Mouse (Mus musculus) neural tube, embryonic 15.5 days (tissue): ENCODE measurements around the gene Ddx41. TPM values are rescaled to one million over a fixed set of nuclear protein-coding genes. Genes with fewer than 3 reads are reported as not detected.
A peak's percentile ranks its signal among the peaks of the same experiment; 100 is the strongest.
"Not testable (repeated sequence)": the region's sequence is repeated elsewhere in the genome, so short reads cannot be mapped to it uniquely, and the experiment has no call there.

ENCODE experiments used
- ATAC-seq: fragments of 200-750 bp; cut with Nextera tagmentation; 2 replicates; pipeline ENCODE4 v1.8.0; 2017; ENCODE audit warnings: mild to moderate bottlenecking, moderate TSS enrichment, moderate library complexity; ENCODE audit not compliant: low FRiP score
- H3K27ac ChIP-seq: fragments of 300-500 bp; sonication (generic); replicated peaks from 2 replicates; pipeline ENCODE4 v1.5.1; 2015; ENCODE audit warnings: mild to moderate bottlenecking, inconsistent platforms
- H3K27me3 ChIP-seq: fragments of 300-500 bp; sonication (generic); replicated peaks from 2 replicates; pipeline ENCODE4 v1.6.1; 2015; ENCODE audit warnings: inconsistent platforms
- H3K36me3 ChIP-seq: fragments of 300-500 bp; sonication (generic); 2 replicates; pipeline ENCODE4 v1.6.1; 2015; ENCODE audit warnings: inconsistent platforms
- H3K4me1 ChIP-seq: fragments of 300-500 bp; sonication (generic); 2 replicates; pipeline ENCODE4 v1.6.1; 2015; ENCODE audit warnings: inconsistent platforms
- H3K4me2 ChIP-seq: fragments of 300-500 bp; sonication (generic); 2 replicates; pipeline ENCODE4 v1.6.1; 2015; ENCODE audit warnings: inconsistent platforms, mild to moderate bottlenecking, moderate library complexity
- H3K4me3 ChIP-seq: fragments of 300-500 bp; sonication (generic); replicated peaks from 2 replicates; pipeline ENCODE4 v1.5.1; 2015; ENCODE audit warnings: mild to moderate bottlenecking, inconsistent platforms
- H3K9ac ChIP-seq: fragments of 300-500 bp; sonication (generic); replicated peaks from 2 replicates; pipeline ENCODE4 v1.6.1; 2015; ENCODE audit warnings: mild to moderate bottlenecking, inconsistent platforms
- H3K9me3 ChIP-seq: fragments of 300-500 bp; sonication (generic); replicated peaks from 2 replicates; pipeline ENCODE4 v1.6.1; 2016; ENCODE audit warnings: inconsistent platforms
- WGBS: fragments of 180-500 bp; shearing (Covaris S2); methylation state at CpG from one replicate; pipeline ENCODE4 v1.1.7; 2015; ENCODE audit warnings: mixed read lengths; 5-methylcytosine and 5-hydroxymethylcytosine counted together
- polyA plus RNA-seq: library from polyadenylated mRNA; unstranded; fragments of >200 nt; fragmentation: Nextera tagmentation; extraction: Ambion mirVana; gene quantifications from 2 replicates; pipeline ENCODE4 v1.2.1, GENCODE M21; 2015

Ddx41 gene
- 48.8 and 53.1 TPM in 2 replicates for polyA plus RNA-seq

GRCm38 (mm10) chr13:55536194-55537175 is at the start of gene Ddx41:
Gene Ddx41 (minus strand): TSS chr13:55536658.
- peak; percentile 97 for ATAC-seq
- peaks cover 69% of the 10 kb centered on the region for H3K36me3 ChIP-seq
- under 1% methylated on average over 70 of the region's 70 CpGs for WGBS

DNA sequence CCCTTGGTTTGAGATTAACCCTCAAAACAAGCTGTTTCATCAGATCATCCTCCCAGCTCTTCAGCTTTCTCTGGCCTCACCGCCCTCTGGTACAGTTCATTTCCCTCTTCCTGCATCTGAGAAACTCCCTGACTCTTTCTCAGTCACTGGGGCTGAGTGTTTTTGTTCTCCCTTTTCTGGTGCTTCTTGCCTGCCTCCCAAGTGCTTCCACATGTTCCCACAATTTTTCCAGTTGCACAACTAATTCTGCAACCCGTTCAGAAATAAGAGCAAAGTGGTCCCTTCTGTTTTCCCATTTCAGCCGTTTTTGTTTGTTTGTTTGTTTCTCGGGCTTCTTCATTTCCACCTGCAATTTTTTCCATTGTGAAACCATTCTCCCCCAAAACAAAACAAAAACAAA is 41.6 kb upstream of the Ddx41 start:
- Histone ChIP-seq H3K4me1 (no peaks in the 10 kb centered on the region), H3K4me2 (no peak overlapping the region), H3K27ac (no peak overlapping the region), H3K9me3 (no peaks in the 10 kb centered on the region), H3K36me3 (no peaks in the 10 kb centered on the region), H3K4me3 (no peak overlapping the region), H3K27me3 (no peaks in the 10 kb centered on the region), H3K9ac (no peak overlapping the region)
- ATAC-seq = no peak
- 86% methylated on average over 4 of the region's 4 CpGs for WGBS

More at GRCm38 (mm10) chr13:55536194-55537175, at the start of gene Ddx41:
- Histone ChIP-seq H3K4me2 (peak within 1 kb of the TSS; percentile 96), H3K27ac (peak within 1 kb of the TSS; percentile 88), H3K9ac (peak within 1 kb of the TSS; percentile 82), H3K9me3 (no peaks in the 10 kb centered on the region), H3K4me1 (peaks cover 23% of the 10 kb centered on the region), H3K4me3 (peak within 1 kb of the TSS; percentile 76), H3K27me3 (no peaks in the 10 kb centered on the region)

- H3K9ac ChIP-seq, H3K36me3 ChIP-seq, H3K27ac ChIP-seq, H3K4me3 ChIP-seq, H3K9me3 ChIP-seq, H3K4me2 ChIP-seq, H3K27me3 ChIP-seq, H3K4me1 ChIP-seq, ATAC-seq: not testable (repeated sequence)
- 92% methylated on average over 7 of the region's 7 CpGs for WGBS
Measured at GRCm38 (mm10) chr13:55576872-55577271, 40.4 kb upstream of the Ddx41 start.

- Histone ChIP-seq H3K27me3 (no peaks in the 10 kb centered on the region), H3K4me2 (no peak overlapping the region), H3K9me3 (no peaks in the 10 kb centered on the region), H3K4me3 (no peak overlapping the region), H3K36me3 (no peaks in the 10 kb centered on the region), H3K27ac (no peak overlapping the region), H3K9ac (no peak overlapping the region), H3K4me1 (peaks cover 9% of the 10 kb centered on the region)
- 65% methylated on average over 5 of the region's 5 CpGs for WGBS
- ATAC-seq = no peak
Measured at GRCm38 (mm10) chr13:55575932-55576331, 39.5 kb upstream of the Ddx41 start.

DNA sequence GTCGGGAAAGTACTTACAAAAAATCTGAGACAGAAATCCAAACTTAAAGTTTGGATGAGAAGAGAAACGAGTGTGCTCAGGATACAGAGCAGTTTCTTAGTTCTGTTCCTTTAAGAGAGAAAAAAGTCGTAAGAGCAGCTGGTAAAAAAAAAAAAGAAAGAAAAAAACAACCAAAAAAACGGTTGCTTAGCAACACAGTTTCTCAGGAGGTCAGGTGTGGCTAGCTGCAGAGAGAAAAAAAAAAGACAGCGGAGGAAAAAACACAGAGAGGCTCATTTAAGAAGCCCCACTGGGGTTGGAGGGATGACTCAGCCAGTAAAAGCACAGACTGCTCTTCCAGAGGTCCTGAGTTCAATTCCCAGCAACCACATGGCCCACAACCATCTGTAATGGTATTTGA is 37.9 kb upstream of the Ddx41 start:
- Histone ChIP-seq H3K9me3 (no peaks in the 10 kb centered on the region), H3K36me3 (no peaks in the 10 kb centered on the region), H3K4me1 (peaks cover 16% of the 10 kb centered on the region), H3K4me2 (no peak overlapping the region), H3K27ac (no peak overlapping the region), H3K27me3 (no peaks in the 10 kb centered on the region), H3K9ac (no peak overlapping the region), H3K4me3 (no peak overlapping the region)
- 64% methylated on average over 5 of the region's 5 CpGs for WGBS
- ATAC-seq = no peak

DNA sequence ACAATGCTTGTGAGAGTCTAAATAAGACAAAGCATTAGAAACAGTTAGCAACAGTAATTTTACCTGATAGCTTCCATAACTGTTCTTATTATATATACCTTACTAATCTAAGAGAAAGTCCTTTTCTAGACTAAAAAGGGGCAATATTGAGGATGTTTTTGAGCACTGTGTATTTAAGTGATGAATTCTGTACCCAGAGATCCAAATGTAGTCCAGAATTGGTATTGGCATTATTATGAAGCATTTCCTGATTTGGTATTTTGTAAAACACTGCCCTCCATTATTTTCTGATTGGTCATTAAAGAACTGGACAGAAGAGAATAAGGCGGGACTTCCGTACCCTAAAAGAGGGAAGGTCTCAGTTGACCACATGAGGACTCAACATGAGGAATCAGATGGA is 37.0 kb upstream of the Ddx41 start, which contains the start of gene Tmed9:
Tmed9 (plus strand) TSS at position 301 of the 400 bp plus-strand sequence.
- Histone ChIP-seq H3K4me1 (peaks cover 23% of the 10 kb centered on the region), H3K9me3 (no peaks in the 10 kb centered on the region), H3K9ac (no peak within 1 kb of the TSS), H3K4me3 (no peak within 1 kb of the TSS), H3K27me3 (no peaks in the 10 kb centered on the region), H3K4me2 (no peak within 1 kb of the TSS), H3K36me3 (no peaks in the 10 kb centered on the region), H3K27ac (no peak within 1 kb of the TSS)
- no peak for ATAC-seq
- WGBS = 98% methylated on average over 2 of the region's 2 CpGs

GRCm38 (mm10) chr13:55571977-55572376 is 35.5 kb upstream of the Ddx41 start:
- 0 out of 2 replicates have a peak overlapping the region, but pooled peaks have one; percentile 3 for H3K4me3 ChIP-seq
- ATAC-seq = no peak

GRCm38 (mm10) chr13:55571027-55571751 is 34.7 kb upstream of the Ddx41 start, which contains the start of gene Fam193b:
Gene Fam193b (minus strand): TSS chr13:55571120.
- ATAC-seq = peak; percentile 92
- H3K4me3 ChIP-seq = peak within 1 kb of the TSS; percentile 95
- peaks cover 40% of the 10 kb centered on the region for H3K4me1 ChIP-seq
- H3K9ac ChIP-seq = peak within 1 kb of the TSS; percentile 94
- H3K4me2 ChIP-seq = peak within 1 kb of the TSS; percentile 96
- H3K27me3 ChIP-seq = no peaks in the 10 kb centered on the region
- peak within 1 kb of the TSS; percentile 93 for H3K27ac ChIP-seq
- 0 out of 2 replicates have a peak, but pooled peaks cover 3% of the 10 kb centered on the region for H3K36me3 ChIP-seq
- WGBS = 2% methylated on average over 26 of the region's 47 CpGs
- H3K9me3 ChIP-seq = no peaks in the 10 kb centered on the region

More at GRCm38 (mm10) chr13:55571977-55572376, 35.5 kb upstream of the Ddx41 start:
- Histone ChIP-seq H3K4me2 (peak overlapping the region; percentile 96), H3K36me3 (no peaks in the 10 kb centered on the region), H3K4me1 (peaks cover 37% of the 10 kb centered on the region), H3K9ac (no peak overlapping the region), H3K9me3 (no peaks in the 10 kb centered on the region), H3K27ac (no peak overlapping the region), H3K27me3 (no peaks in the 10 kb centered on the region)
- 83% methylated on average over 2 of the region's 2 CpGs for WGBS

DNA sequence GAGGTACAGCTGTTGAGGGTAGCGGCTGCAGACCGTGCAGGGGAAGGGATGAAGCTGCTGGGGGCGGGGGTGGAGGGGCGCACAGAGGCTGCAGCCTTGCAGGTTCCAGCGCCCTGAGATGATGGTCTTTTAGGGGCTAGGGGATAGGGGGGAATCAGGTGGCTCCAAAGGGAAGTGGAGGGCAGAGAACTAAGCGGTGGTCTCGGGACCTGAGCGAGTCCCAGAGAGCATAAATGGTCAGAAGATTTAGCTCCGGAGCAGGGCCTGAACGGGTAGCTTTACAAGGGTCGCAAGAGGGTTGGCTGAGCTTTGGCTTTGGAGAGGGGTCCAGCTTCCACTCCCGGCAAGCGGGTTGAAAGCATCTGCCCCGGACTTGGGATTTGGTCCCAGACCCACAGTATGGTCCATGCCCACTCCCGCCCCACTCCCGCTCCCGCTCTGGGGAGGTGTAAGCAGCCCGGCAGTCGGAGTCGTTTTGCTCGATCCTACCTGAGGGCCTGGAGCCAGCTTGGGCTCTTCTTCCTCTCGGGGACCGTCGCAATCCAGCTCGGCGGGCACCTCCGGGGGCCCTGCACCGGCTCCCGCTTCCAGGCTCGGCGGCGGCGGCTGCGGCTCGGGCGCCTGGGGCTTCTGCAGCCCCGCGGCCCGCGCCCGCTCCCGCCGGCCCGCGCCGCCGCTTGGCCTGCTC is 34.0 kb upstream of the Ddx41 start:
- Histone ChIP-seq H3K27me3 (no peaks in the 10 kb centered on the region), H3K4me1 (peaks cover 40% of the 10 kb centered on the region), H3K36me3 (0 out of 2 replicates have a peak, but pooled peaks cover 4% of the 10 kb centered on the region), H3K9me3 (no peaks in the 10 kb centered on the region), H3K27ac (peak overlapping the region; percentile 93), H3K9ac (peak overlapping the region; percentile 94), H3K4me3 (peak overlapping the region; percentile 95), H3K4me2 (peak overlapping the region; percentile 96)
- peak; percentile 72 for ATAC-seq
- WGBS = 1% methylated on average over 47 of the region's 47 CpGs

DNA sequence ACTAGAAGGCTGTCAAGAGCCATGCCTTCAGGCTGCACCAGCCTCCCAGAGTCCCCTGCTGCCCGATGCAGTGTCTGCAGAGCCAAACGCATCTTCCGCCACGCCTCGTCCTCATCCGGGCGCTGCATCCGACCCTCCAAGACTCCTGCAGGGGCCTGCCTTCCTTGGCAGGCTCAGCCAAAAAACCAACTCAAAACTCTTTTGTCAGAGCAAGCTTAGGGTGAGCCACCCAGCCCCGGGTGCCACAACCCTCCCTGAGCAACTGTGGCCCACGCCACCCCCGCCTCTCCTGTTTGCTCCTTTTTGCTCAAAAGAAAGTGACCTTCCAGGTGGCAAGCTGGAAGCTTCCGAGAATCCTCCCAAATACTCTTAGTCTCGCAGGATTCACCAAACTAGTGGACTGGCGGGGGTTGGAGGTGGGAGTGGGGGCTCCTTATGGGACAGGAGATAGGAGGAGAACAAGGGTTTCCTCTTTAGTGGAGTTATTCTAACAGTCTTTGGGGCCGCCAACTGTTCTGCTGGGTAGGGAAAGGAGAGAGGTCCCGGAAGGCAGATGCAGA is 33.3 kb upstream of the Ddx41 start:
- Histone ChIP-seq H3K4me1 (peaks cover 40% of the 10 kb centered on the region), H3K9me3 (no peaks in the 10 kb centered on the region), H3K4me3 (peak overlapping the region; percentile 95), H3K9ac (peak overlapping the region; percentile 94), H3K27me3 (no peaks in the 10 kb centered on the region), H3K4me2 (peak overlapping the region; percentile 96), H3K27ac (peak overlapping the region; percentile 93), H3K36me3 (0 out of 2 replicates have a peak, but pooled peaks cover 4% of the 10 kb centered on the region)
- 5% methylated on average over 16 of the region's 16 CpGs for WGBS
- ATAC-seq = peak; percentile 21; the same call in 1 of the 2 replicates

- H3K27ac ChIP-seq, H3K27me3 ChIP-seq, H3K4me3 ChIP-seq, H3K9ac ChIP-seq, H3K4me2 ChIP-seq, H3K36me3 ChIP-seq, H3K9me3 ChIP-seq, ATAC-seq: not testable (repeated sequence)
- WGBS = 90% methylated on average over 4 of the region's 4 CpGs
- H3K4me1 ChIP-seq = peaks cover 46% of the 10 kb centered on the region
Measured at GRCm38 (mm10) chr13:55568524-55568923, 32.1 kb upstream of the Ddx41 start.
